Mouse (Mus musculus) frontal cortex, postnatal 36 days (tissue): ENCODE results near the gene Fam69b.
A peak's percentile ranks its signal among the peaks of the same experiment; 100 is the strongest.

Source experiments
- DNase-seq, 2 experiments: peaks; one replicate each; pipeline ENCODE4 v3.0.0; 2022; ENCODE audit warnings: low spot score in 2 of 2

Fam69b gene

DNA sequence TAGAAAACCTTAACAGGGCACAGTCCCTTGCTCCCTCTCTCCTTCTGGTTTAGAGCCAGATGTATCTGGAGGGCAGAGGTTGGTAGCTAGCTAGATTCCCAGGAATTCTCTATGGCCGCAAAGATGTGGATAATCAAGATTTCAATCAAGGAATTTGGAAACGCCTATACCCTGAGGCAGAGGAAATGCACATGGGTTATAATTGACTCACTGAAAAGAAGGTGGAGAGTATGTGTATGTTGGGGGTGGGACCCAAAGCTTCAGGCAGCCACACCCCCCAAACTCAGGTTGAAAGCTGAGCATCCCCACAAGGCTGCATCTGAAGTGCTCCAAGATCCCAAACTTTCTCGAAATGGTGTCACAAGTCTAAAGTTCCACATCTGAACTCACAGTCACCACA, 29.8 kb upstream of the Fam69b start:
- no peak for DNase-seq

DNA sequence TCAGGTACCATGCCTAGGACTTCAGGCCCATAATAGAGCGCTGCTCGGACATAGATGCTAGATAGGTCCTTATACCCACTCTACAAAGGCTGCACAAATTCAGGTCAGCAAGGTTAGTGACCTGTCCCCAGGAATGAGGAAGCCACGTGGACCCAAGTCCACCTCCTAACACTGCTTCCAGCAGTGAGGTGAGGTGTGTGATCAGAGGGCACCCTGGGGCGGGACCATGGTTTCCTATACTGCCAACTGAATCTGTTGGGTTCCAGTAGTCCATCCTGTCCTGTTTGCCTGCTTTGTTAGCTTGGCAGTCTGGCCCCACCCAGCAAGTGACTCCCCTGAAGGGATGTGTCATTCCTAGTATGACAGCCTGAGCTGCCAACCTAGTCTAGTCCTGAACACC, 28.3 kb upstream of the Fam69b start:
- no peak for DNase-seq

DNA sequence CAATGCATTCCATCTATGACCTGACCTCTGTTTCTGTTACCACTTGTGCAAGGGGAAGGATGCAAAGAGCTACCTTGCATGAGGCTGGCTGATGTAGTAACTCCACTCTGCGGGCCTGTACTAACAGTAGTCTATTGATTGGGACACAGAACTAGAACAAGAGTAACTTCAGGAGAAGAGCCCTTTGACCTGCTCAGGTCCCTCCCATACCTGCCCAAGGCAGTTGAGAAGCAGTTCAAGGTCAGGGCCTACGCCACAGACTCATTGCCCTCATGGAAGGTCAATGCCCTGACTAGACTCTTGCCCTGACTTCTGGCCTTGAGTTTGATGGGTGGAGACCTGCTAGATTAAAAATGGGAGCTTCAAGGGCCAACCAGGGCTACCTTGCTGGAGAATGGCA, 27.6 kb upstream of the Fam69b start:
- no peak for DNase-seq

DNA sequence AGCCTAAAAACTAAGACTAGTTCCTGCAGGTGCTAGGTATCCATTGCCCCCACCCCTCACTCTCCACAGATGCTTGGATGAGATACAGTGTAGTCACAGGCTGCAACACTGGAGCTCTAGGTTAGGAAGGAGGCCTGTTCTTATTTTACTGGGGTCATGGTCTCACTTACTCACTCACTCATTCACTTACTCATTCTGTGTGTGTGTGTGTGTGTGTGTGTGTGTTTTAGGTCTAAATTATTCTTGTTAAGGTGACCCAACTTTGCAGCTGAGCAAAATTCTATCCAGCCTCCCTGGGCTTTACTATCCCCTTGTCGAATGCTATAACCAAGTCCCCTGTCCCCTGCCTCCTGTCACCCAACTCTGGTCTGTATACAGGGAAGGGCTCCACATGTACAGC, 26.7 kb upstream of the Fam69b start:
- no peak for DNase-seq

GRCm38 (mm10) chr2:26602631-26603030, 25.6 kb upstream of the Fam69b start:
- no peak for DNase-seq

DNA sequence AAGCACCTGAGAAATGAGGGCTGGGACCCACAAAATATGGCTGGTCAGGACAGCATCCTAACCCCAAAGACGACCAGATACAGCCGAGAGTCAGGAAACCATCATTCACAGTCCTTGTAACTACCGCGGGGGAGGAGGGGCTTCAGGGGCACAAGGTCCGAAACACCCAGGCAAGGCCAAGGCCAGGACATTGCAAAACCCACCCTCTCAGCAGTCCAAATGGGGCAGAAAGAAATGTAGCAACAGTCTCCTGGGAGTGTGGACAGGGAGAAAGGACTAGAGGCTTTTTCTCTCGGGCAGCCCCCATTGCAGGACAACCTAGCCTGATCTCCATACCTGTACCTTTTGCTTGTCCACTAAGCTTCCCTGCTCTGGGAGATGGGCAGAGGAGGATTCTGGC, 25.1 kb upstream of the Fam69b start:
- no peak for DNase-seq

DNA sequence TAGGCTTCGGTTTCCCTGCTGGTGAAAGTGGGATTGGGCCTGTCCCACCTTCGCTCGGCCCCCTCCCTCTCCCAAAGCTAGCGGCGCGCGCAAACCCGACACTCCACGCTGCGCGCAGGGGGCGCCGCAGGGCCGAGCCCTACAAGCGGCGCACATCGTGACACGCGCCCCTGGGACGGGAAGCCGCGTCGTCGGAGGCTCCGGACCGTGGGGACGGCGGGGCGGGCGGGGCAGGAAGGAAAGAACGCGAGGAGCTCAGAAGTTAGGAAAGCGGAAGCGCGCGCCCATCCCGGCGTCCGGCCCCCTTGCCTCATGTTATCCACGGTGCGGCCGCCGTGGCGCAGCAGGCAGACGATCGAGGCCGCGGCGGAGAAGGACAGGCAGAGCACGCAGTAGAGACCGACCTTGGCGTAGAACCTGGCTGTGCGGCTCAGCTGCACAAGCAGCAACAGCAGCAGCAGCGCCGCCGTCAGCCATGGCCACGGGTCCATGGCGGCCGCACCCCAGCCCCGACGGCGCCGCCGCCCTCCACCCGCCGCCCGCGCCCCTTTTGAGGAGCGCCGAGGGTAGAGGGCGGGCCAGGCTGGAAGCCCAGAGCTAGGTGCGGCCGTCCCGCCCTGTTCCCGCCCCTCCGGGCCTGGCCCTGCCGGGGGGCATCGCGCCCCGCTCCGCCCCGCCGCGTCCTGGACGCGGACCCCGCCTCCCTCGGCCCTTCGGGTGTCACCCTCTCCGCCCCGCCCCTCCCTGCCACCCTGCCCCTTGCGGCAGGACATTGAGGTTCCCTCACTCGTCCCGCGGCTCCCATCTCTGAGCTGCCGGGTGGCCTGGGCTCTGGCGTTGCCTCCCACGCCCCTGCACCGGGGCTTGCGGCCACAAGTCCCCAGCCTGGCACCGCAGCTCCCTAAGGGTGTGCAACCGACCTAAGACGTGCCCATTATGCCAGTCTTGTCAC, 24.3 kb upstream of the Fam69b start, which contains the start of gene Agpat2:
Agpat2 (minus strand) TSS at position 698 of the 952 bp plus-strand sequence.
- DNase-seq = peak in 1 of 2 experiments; percentile 13

- no peak for DNase-seq
These were observed 22.9 kb upstream of the Fam69b start for GRCm38 (mm10) chr2:26605331-26605730.

DNA sequence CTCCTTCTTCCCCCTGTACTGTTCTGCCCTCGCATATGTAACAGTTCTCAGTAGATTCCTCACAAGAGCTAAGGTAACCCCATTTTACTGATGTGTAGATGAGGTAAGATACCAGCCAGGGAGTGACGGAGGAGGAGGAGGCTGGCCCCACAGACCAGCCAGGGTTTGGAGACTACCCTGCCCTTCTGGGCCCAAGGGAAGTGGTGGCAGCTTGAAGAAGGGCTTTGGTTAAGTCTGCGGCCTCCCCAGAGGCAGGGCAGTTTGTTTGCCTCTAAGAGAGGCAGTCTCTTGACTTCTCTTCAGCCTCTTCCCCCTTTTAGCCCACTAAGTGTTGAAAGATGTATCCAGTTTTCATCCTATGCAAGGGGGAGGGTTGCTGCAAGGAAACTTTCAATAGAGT, 21.7 kb upstream of the Fam69b start:
- no peak for DNase-seq

DNA sequence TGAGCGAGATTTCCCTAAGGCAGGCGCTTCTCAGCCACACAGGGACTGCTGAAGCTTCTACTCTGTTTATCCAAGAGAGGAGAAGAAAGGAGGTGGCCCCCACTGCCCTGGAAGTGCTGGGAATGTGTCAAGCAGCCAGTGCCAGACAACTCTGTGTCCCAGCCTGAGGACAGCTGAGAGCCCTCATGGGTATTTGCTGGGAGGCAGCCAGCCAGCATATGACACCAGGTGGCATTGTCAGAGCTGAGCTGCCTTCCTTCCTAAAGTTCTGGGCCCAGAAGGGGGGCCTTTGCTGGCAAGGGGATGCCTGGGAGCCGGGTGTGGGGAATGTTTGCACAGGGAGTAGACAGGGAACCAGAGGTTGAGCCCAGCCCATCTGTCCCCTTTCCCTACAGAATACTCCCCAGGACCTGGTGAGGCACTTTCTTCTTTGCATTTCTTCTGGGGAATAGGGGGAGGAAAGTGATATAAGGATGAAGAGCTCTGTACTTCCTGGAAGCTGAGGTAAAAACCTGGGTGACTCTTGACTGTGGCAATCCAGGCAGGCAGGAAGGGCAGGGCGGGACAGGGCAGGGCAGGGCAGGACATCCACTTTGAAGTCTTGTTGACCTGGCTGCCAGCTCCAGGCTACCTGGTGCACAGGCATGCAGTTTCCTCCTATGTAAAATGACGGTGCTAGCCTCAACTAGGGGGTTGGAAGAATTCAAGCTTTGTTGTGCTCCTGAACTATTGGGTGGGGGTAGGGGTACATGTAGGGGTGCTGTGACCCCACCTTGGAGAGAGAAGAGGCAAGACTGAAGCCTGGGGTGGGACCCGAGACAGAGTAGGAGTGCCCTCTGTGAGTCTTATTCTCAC, 21.0 kb upstream of the Fam69b start:
- no peak for DNase-seq

- no peak for DNase-seq
These were observed 19.5 kb upstream of the Fam69b start for GRCm38 (mm10) chr2:26608781-26609180.

- no peak for DNase-seq
These were observed 19.0 kb upstream of the Fam69b start for GRCm38 (mm10) chr2:26609261-26609661.

DNA sequence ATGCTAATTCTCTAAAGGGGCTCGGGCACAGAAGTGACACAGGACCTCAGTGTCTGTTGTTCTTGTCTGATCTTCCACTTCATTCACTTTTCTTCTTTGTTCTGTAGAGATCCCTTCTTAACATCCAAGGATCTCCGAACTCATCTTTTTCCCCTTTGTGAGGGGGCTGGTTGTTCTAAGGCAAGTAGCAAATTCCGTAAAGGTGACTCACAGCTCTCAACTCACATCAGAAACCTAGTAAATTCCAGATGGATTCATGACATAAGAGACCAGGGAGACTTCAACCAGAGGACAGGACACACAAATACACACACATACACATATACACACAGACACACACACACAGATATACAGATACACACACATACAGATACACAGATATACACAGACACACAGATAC, 17.7 kb upstream of the Fam69b start:
- DNase-seq = no peak

- no peak for DNase-seq
These were observed 17.2 kb upstream of the Fam69b start for GRCm38 (mm10) chr2:26611054-26611453.

DNA sequence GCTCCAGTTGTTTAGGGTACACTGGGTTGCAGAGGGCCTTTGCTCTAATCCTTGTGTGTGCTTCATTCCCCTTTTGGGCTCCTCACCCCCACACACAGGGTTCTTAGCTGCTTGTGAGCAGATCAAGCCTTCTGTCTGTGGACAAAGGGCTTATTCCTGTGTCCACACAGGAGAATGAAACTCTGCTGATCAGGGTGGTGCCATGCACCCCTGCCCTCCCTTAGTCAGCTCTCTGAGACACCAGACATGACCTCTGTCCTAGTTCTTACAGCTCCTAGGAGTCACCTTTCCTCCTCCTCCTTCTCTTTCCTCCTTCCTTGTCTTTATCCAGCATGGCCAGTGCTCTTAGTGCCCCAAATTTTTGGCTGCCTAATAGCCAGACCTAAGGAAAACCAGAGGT, 16.4 kb upstream of the Fam69b start:
- DNase-seq = no peak

DNA sequence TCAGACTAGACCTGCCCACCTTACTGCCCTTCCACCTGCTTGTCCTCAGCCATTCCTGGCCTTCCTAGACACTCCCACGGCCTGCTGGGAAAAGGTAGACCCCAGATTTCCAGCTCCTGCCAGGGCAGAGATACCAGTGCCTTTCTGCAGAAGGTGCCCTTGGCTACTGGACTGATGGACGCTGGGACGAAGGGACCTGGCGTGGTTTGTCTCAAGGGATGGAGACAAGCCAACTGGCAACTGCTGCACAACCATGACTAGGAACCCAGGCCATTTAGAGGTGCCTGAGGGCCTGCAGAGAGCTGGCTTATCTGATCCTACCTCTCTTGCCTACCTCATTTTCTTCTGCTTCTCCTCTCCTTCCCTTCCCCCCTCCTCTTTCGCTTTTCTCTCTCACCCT, 13.4 kb upstream of the Fam69b start:
- no peak for DNase-seq

GRCm38 (mm10) chr2:26615459-26616124, 12.7 kb upstream of the Fam69b start:
- no peak for DNase-seq

- no peak for DNase-seq
These were observed 10.9 kb upstream of the Fam69b start for GRCm38 (mm10) chr2:26617331-26617730.

DNA sequence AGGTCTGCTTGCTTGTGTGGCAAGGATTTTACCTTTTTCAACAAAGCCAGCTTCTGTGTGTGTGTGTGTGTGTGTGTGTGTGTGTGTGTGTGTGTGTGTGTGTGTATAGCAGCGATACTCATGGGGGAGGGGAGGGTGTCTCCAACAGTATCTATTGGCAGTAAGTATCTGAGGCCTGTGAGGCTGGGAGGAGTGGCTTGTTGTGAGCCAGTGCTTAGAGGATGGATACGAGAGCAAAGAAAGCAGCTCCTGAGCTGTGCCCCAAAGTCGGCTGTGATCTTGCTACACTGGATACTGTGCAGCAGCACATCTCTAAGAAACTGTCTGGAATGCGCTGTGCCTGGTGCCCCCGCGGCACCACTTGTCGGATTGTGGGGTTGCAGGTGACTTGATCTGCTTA, 10.3 kb upstream of the Fam69b start:
- no peak for DNase-seq

DNA sequence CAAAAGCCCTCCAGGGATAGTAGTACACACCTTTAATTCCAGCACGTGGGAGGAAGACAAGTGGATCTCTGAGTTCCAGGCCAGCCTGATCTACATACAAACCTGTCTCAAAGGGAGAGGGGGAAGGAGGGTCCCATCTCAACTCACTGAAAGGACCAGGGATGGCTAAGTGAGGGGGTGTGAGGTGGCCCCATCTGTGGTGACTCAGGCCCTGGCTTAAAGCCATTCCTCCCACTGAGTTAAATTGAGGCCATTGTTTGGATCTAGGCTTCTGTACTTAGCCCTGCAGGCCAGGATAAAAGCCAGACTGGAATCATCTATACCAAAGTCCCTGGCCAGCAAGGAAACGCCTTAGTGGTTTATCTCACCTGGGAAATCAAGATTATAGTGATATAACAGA, 7.0 kb upstream of the Fam69b start:
- no peak for DNase-seq

DNA sequence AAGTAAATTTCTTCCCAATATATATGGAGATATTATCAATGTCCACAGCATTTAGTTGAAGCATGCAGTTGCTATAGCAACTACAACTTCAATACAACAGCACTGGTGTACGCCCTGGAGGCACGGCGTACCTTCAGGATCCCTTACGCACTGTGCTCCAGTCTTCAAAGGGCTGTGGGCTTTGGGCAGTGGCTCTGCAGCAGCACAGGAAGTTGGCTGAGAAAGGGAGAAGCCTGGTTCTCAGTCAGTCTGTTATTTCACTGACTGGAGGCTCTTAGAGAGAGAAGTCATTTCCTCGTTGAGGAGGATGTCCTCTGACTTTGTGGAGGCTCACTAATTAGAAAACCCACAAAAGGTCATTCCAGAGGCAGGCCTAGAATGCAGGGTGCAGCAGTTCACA, 5.3 kb upstream of the Fam69b start:
- DNase-seq = no peak

DNA sequence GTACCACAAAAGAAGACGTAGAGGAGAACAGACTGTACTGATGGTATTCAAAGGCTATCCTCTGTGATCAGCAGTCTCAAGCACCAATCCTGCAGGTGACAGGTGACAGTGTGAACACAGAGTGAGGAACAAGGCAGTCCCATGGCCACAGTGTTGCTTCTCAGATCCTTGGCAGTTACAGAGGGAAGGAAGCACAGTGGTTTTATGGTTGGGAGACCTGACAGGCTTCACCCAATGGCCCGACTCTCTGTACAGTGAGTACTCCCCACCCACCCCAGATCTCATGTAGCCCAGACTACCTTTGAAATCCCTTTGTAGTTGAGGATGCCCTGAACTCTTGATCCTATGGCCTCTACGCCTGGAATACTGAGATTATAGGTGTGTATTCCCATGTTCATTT, 2.8 kb upstream of the Fam69b start:
- no peak for DNase-seq
